Mouse (Mus musculus) heart, embryonic 14.5 days (tissue): ENCODE data around the gene Cdc5l. TPM values are rescaled to one million over a fixed set of nuclear protein-coding genes. Genes with fewer than 3 reads are reported as not detected.

ENCODE experiments used
- ATAC-seq: fragments of 200-750 bp; cut with Nextera tagmentation; 2 replicates; pipeline ENCODE4 v1.8.0; 2017; ENCODE audit warnings: low read depth, moderate TSS enrichment; ENCODE audit not compliant: insufficient number of reproducible peaks, insufficient read depth, low FRiP score
- H3K27ac ChIP-seq, 2 experiments: fragments of 200-500 bp in 1 of 2; fragments of 300-500 bp in 1 of 2; sonication (generic) in 1 of 2; replicated peaks in 1 of 2; 2 replicates each; pipeline ENCODE4 v1.5.1; 2012 to 2014; ENCODE audit warnings: low read depth in 2 of 2, low read length in 2 of 2, control low read depth in 1 of 2, mild to moderate bottlenecking in 1 of 2, mixed read lengths in 1 of 2; ENCODE audit not compliant: control insufficient read depth in 1 of 2, insufficient read depth in 1 of 2
- H3K27me3 ChIP-seq: fragments of 300-500 bp; sonication (generic); 2 replicates; pipeline ENCODE4 v1.6.1; 2014; ENCODE audit warnings: mild to moderate bottlenecking, low read length, control low read depth; ENCODE audit not compliant: control insufficient read depth, insufficient read depth
- H3K36me3 ChIP-seq: fragments of 300-500 bp; sonication (generic); 2 replicates; pipeline ENCODE4 v1.6.1; 2014; ENCODE audit warnings: mild to moderate bottlenecking, control low read depth, low read length, mixed read lengths; ENCODE audit not compliant: control insufficient read depth, insufficient read depth
- H3K4me1 ChIP-seq, 2 experiments: fragments of 200-500 bp in 1 of 2; fragments of 300-500 bp in 1 of 2; sonication (generic) in 1 of 2; 2 replicates each; pipeline ENCODE4 v1.6.1; 2012 to 2014; ENCODE audit warnings: low read length in 2 of 2, control low read depth in 1 of 2, mixed read lengths in 1 of 2; ENCODE audit not compliant: control insufficient read depth in 2 of 2, insufficient read depth in 2 of 2
- H3K4me2 ChIP-seq: fragments of 300-500 bp; sonication (generic); 2 replicates; pipeline ENCODE4 v1.6.1; 2014; ENCODE audit warnings: mild to moderate bottlenecking, low read length
- H3K4me3 ChIP-seq, 2 experiments: fragments of 200-500 bp in 1 of 2; fragments of 300-500 bp in 1 of 2; sonication (generic) in 1 of 2; 2 replicates each; pipeline ENCODE4 v1.5.1; 2012 to 2014; ENCODE audit warnings: low read length in 2 of 2, mild to moderate bottlenecking in 2 of 2, control low read depth in 1 of 2, low read depth in 1 of 2, moderate library complexity in 1 of 2; ENCODE audit not compliant: control insufficient read depth in 1 of 2, insufficient read depth in 1 of 2
- H3K9ac ChIP-seq: fragments of 300-500 bp; sonication (generic); 2 replicates; pipeline ENCODE4 v1.6.1; 2014; ENCODE audit warnings: mild to moderate bottlenecking, low read length
- H3K9me3 ChIP-seq: fragments of 300-500 bp; sonication (generic); 2 replicates; pipeline ENCODE4 v1.6.1; 2016; ENCODE audit warnings: low read length, control low read depth; ENCODE audit not compliant: control insufficient read depth
- WGBS: fragments of 180-500 bp; shearing (Covaris S2); extraction: QIAGEN DNeasy Blood & Tissue Kit; methylation state at CpG from one replicate; pipeline ENCODE4 v1.1.7; 2014; 5-methylcytosine and 5-hydroxymethylcytosine counted together
- polyA plus RNA-seq: library from polyadenylated mRNA; unstranded; fragments of >200 nt; fragmentation: Nextera tagmentation; extraction: Ambion mirVana; gene quantifications from 2 replicates; pipeline ENCODE4 v1.2.1, GENCODE M21; 2014

Cdc5l gene
- polyA plus RNA-seq, 1 experiment from 2014 or later: 50.7 TPM

DNA sequence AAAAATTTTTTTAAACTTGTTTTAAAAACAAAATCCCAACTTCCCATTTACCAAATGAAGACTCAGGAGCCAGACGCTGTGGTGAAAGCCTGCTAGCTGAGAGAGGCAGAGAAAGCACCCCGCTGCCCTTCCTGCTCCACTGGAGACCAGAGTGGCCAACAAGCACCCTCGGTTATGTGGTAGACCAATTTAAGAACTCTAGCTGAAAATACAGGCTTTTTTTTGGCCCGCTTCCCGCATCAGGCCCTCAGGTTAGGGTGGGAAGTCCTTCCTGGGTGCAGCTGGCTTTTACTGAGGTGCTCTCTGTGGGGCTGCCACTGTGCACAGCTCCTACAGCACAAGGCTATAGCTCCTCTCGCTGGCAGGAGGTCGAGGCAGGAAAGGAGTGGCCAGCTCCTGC, 46.6 kb downstream of the Cdc5l start:
- H3K27me3 ChIP-seq: no peaks in the 10 kb centered on the region
- no peak for ATAC-seq
- no peak overlapping the region for H3K4me2 ChIP-seq
- no peak overlapping the region for H3K27ac ChIP-seq
- no peaks in the 10 kb centered on the region for H3K9me3 ChIP-seq
- H3K4me3 ChIP-seq: no peak overlapping the region
- H3K36me3 ChIP-seq: peaks cover 56% of the 10 kb centered on the region
- no peak overlapping the region for H3K9ac ChIP-seq
- WGBS: 82% methylated on average over 7 of the region's 7 CpGs
- H3K4me1 ChIP-seq: peaks cover 0 to 5% of the 10 kb centered on the region in 2 experiments; a peak in 3 of 4 replicates

GRCm38 (mm10) chr17:45383305-45383704, 50.2 kb downstream of the Cdc5l start:
- no peak overlapping the region for H3K4me3 ChIP-seq
- H3K27ac ChIP-seq: no peak overlapping the region
- no peak overlapping the region for H3K4me2 ChIP-seq
- WGBS: 89% methylated on average over 3 of the region's 3 CpGs
- H3K27me3 ChIP-seq: no peaks in the 10 kb centered on the region
- no peak for ATAC-seq
- H3K9me3 ChIP-seq: no peaks in the 10 kb centered on the region
- H3K4me1 ChIP-seq: no peaks in the 10 kb centered on the region
- H3K9ac ChIP-seq: no peak overlapping the region
- peaks cover 22% of the 10 kb centered on the region for H3K36me3 ChIP-seq

DNA sequence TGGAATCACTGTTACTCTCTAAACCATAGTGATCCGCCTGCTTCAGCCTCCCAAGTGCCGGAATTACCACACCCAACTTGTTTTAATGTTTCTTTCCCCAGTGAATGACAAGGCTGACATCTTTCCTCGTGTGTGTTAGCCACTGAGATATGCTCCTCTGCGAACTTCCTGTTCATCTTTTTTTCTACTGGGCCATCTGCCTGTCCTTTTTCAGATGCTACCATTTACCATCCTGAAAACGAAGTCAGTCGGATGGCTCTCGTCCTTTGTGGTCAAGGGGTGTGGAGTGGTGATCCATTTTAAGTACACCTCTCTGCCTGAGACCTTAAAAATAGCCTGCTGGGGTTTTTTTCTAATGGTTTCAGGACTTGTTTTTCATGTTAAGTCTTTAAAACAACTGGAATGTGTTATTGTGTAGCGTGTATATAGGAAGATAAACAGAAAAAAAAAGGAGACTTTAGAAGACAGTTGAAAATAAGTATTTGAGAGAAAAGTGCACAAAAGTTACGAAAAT, 54.2 kb downstream of the Cdc5l start:
- Histone ChIP-seq H3K4me1 (peaks cover 3 to 4% of the 10 kb centered on the region in 2 experiments; a peak in 2 of 4 replicates), H3K4me2 (no peak overlapping the region)
- 76% methylated on average over 9 of the region's 9 CpGs for WGBS

DNA sequence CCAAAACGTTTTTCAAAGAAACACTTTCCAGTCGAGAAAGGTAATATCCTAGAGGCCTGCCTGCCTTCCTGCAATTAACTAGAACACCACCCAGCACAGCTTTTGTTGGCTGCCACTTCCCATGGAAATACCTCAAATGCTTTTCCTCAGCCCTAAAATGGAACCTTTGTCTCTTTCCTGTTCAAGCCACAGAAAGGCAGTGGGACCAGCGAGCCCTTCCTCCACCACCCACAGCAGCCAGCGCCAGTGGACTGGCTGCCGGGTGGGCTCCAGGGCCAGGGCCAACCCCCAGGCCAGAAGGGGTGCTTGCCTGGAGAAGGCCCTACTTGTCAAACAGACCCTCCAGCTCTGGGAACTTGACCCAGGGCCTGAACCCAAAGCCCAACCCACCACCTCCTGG, 56.2 kb downstream of the Cdc5l start:
- ATAC-seq: no peak

More for the DNA sequence above, 54.2 kb downstream of the Cdc5l start:
- ATAC-seq: no peak
- no peaks in the 10 kb centered on the region for H3K36me3 ChIP-seq
- no peaks in the 10 kb centered on the region for H3K9me3 ChIP-seq
- H3K9ac ChIP-seq: no peak overlapping the region
- H3K27me3 ChIP-seq: no peaks in the 10 kb centered on the region
- H3K27ac ChIP-seq: no peak overlapping the region
- no peak overlapping the region for H3K4me3 ChIP-seq

GRCm38 (mm10) chr17:45373987-45374608, 59.4 kb downstream of the Cdc5l start:
- peak; percentile 52; the same call in 1 of the 2 replicates for ATAC-seq
- Histone ChIP-seq H3K4me3 (no peak overlapping the region), H3K36me3 (no peaks in the 10 kb centered on the region), H3K9me3 (no peaks in the 10 kb centered on the region), H3K4me2 (peak overlapping the region; percentile 36; the same call in 1 of the 2 replicates), H3K4me1 (peaks cover 3 to 4% of the 10 kb centered on the region in 2 experiments; a peak in 2 of 4 replicates), H3K9ac (no peak overlapping the region), H3K27me3 (no peaks in the 10 kb centered on the region), H3K27ac (no peak overlapping the region)
- 26% methylated on average over 13 of the region's 13 CpGs for WGBS

More for the DNA sequence above, 56.2 kb downstream of the Cdc5l start:
- Histone ChIP-seq H3K4me3 (no peak overlapping the region), H3K9ac (no peak overlapping the region), H3K9me3 (no peaks in the 10 kb centered on the region), H3K36me3 (no peaks in the 10 kb centered on the region), H3K4me2 (no peak overlapping the region), H3K4me1 (peaks cover 3 to 4% of the 10 kb centered on the region in 2 experiments; a peak in 2 of 4 replicates), H3K27ac (no peak overlapping the region), H3K27me3 (no peaks in the 10 kb centered on the region)
- WGBS: 39% methylated on average over 5 of the region's 5 CpGs

- H3K36me3 ChIP-seq: no peaks in the 10 kb centered on the region
- H3K4me2 ChIP-seq: no peak overlapping the region
- no peak overlapping the region for H3K9ac ChIP-seq
- no peak overlapping the region for H3K27ac ChIP-seq
- no peak for ATAC-seq
- no peaks in the 10 kb centered on the region for H3K4me1 ChIP-seq
- no peaks in the 10 kb centered on the region for H3K27me3 ChIP-seq
- 59% methylated on average over 9 of the region's 9 CpGs for WGBS
- no peaks in the 10 kb centered on the region for H3K9me3 ChIP-seq
- H3K4me3 ChIP-seq: no peak overlapping the region
Measured at GRCm38 (mm10) chr17:45371042-45371441, 62.5 kb downstream of the Cdc5l start.

DNA sequence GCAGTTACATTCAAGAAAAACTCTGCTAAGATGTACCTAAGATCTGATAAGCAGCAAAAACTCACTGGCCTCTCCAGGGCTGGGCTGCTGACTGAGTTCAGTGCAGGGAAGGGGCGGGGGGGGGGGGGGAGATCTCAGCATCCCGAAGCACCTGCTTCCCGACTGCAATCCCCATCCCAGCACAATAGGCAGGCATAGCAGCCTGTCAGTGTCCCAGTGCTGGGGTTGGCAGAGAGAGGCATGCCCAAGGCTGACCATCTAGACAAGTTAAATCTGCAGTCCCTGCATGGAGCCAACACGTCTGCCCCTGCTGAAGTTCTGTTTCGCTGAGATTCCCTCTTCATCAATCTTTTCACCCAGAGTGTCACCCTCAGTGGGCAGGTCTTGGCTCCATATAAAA, 63.0 kb downstream of the Cdc5l start:
- no peaks in the 10 kb centered on the region for H3K9me3 ChIP-seq
- H3K9ac ChIP-seq: no peak overlapping the region
- WGBS: 58% methylated on average over 4 of the region's 5 CpGs
- H3K4me2 ChIP-seq: no peak overlapping the region
- no peak for ATAC-seq
- no peak overlapping the region for H3K27ac ChIP-seq
- no peaks in the 10 kb centered on the region for H3K27me3 ChIP-seq
- no peaks in the 10 kb centered on the region for H3K4me1 ChIP-seq
- no peak overlapping the region for H3K4me3 ChIP-seq
- H3K36me3 ChIP-seq: no peaks in the 10 kb centered on the region

- H3K4me3 ChIP-seq: no peak overlapping the region
- H3K27me3 ChIP-seq: no peaks in the 10 kb centered on the region
- H3K4me1 ChIP-seq: no peaks in the 10 kb centered on the region
- no peaks in the 10 kb centered on the region for H3K9me3 ChIP-seq
- WGBS: 63% methylated on average over 7 of the region's 7 CpGs
- H3K4me2 ChIP-seq: no peak overlapping the region
- ATAC-seq: no peak
- H3K36me3 ChIP-seq: no peaks in the 10 kb centered on the region
- no peak overlapping the region for H3K27ac ChIP-seq
- no peak overlapping the region for H3K9ac ChIP-seq
Measured at GRCm38 (mm10) chr17:45364871-45365270, 68.7 kb downstream of the Cdc5l start.
